In the genomic region with DNA sequence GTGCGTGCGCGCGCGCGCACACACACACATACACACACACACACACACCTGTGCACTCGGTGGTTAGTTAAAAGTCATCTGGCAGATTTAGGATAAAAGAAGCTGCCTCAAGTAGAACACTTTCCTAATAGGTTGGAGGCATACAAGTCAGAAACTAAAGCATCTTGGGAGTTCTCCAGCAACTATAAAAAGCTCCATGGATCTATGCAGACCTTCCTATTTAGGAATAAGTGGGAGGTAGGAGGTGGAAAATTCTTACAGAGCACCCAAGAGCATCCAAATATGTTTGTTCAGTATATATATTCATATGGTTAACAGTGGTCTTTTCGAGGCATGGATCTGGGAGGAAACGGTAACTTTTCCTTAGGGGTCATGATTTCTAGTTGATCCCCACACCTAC, we compare ENCODE assay signal across 21 mouse cellular contexts. TPM values are rescaled to one million over a fixed set of nuclear protein-coding genes. Genes with fewer than 3 reads are reported as not detected.
DNase-seq lines count a peak whose midpoint lies in the region; ATAC-seq and TF ChIP-seq lines count a peak whose summit lies in the region.
"Had no signal": no experiment of that assay in that cellular context is flagged by ENCODE, and none has a peak within 500 bp of the region (broad histone marks: within the 10 kb centered on the region; RNA-seq: fewer than 3 reads in every experiment).

No protein-coding gene starts in this region.

- 93% methylated on average over 9 of the region's 9 CpGs for WGBS in intestine, embryonic 15.5 days
- WGBS in lung, postnatal 0 days, result 97% methylated on average over 9 of the region's 9 CpGs

- no peak for TF ChIP-seq CTCF in gastrocnemius, adult 2 months (IDR thresholded peaks at IDR 0.05)
- no peak for TF ChIP-seq CTCF in cortical plate, adult 2 months (IDR thresholded peaks at IDR 0.05; ENCODE audit: extremely low read depth, insufficient read depth, low read length)
- no peak for TF ChIP-seq CTCF in lung, postnatal 0 days (IDR thresholded peaks at IDR 0.05)

- no peak overlapping the region for H3K4me2 ChIP-seq in intestine, embryonic 15.5 days (replicated peaks)
- H3K4me2 ChIP-seq in lung, postnatal 0 days (replicated peaks; ENCODE audit: low read depth, low read length), result no peak overlapping the region
- H3K4me2 ChIP-seq: embryonic facial prominence, embryonic 13.5 days; embryonic facial prominence, embryonic 15.5 days; forebrain, embryonic 12.5 days had no signal

- no peaks in the 10 kb centered on the region for H3K9me3 ChIP-seq in intestine, embryonic 15.5 days
- H3K9me3 ChIP-seq in lung, postnatal 0 days (ENCODE audit: low read length), result no peaks in the 10 kb centered on the region
- H3K9me3 ChIP-seq: embryonic facial prominence, embryonic 13.5 days; embryonic facial prominence, embryonic 15.5 days; forebrain, embryonic 10.5 days; forebrain, embryonic 12.5 days had no signal

- H3K36me3 ChIP-seq in intestine, embryonic 15.5 days, result no peaks in the 10 kb centered on the region
- H3K36me3 ChIP-seq in lung, postnatal 0 days (ENCODE audit: insufficient read depth, low read length), result no peaks in the 10 kb centered on the region
- H3K36me3 ChIP-seq: embryonic facial prominence, embryonic 13.5 days; embryonic facial prominence, embryonic 15.5 days; forebrain, embryonic 10.5 days; forebrain, embryonic 12.5 days had no signal

- no peak for DNase-seq in gastrocnemius, adult 2 months
- DNase-seq in gastrocnemius, postnatal 36 days, result no peak
- DNase-seq in lung, postnatal 0 days (ENCODE audit: low spot score), result no peak
- DNase-seq: adrenal gland, adult 2 months; adrenal gland, postnatal 10 days; adrenal gland, postnatal 25 days; cerebellum, adult 11-12 months; cerebellum, adult 2 months; cerebellum, adult 9-10 months; cerebellum, postnatal 10 days; cerebellum, postnatal 25 days; embryo, embryonic 11 days had no signal

- no peak for TF ChIP-seq EP300 in lung, postnatal 0 days (IDR thresholded peaks at IDR 0.05)

- H3K27me3 ChIP-seq in intestine, embryonic 15.5 days (replicated peaks), result no peaks in the 10 kb centered on the region
- H3K27me3 ChIP-seq in lung, postnatal 0 days (replicated peaks; ENCODE audit: insufficient read depth, low read length), result no peaks in the 10 kb centered on the region
- H3K27me3 ChIP-seq: embryonic facial prominence, embryonic 13.5 days; embryonic facial prominence, embryonic 15.5 days; forebrain, embryonic 12.5 days had no signal

- no peak for ATAC-seq in intestine, embryonic 15.5 days
- no peak for ATAC-seq in lung, postnatal 0 days
- ATAC-seq: forebrain, embryonic 14.5 days; forebrain, embryonic 16.5 days had no signal

- no peak overlapping the region for H3K4me3 ChIP-seq in gastrocnemius, adult 2 months
- H3K4me3 ChIP-seq in cortical plate, adult 2 months (ENCODE audit: insufficient read depth, low read length), result no peak overlapping the region
- no peak overlapping the region for H3K4me3 ChIP-seq in intestine, embryonic 15.5 days (replicated peaks)
- no peak overlapping the region for H3K4me3 ChIP-seq in lung, postnatal 0 days (ENCODE audit: low read depth, low read length)
- H3K4me3 ChIP-seq: embryonic facial prominence, embryonic 13.5 days; embryonic facial prominence, embryonic 15.5 days; erythroblast, embryonic 14.5 days; forebrain, embryonic 10.5 days; forebrain, embryonic 12.5 days had no signal

- no peak overlapping the region for H3K9ac ChIP-seq in intestine, embryonic 15.5 days
- no peak overlapping the region for H3K9ac ChIP-seq in lung, postnatal 0 days (replicated peaks; ENCODE audit: low read depth)
- H3K9ac ChIP-seq: embryonic facial prominence, embryonic 13.5 days; embryonic facial prominence, embryonic 15.5 days; forebrain, embryonic 12.5 days had no signal

- H3K27ac ChIP-seq in gastrocnemius, adult 2 months, result peak overlapping the region; percentile 25
- peak overlapping the region; percentile 64; the same call in 1 of the 2 replicates for H3K27ac ChIP-seq in cortical plate, adult 2 months (ENCODE audit: insufficient read depth, low read length)
- no peak overlapping the region for H3K27ac ChIP-seq in intestine, embryonic 15.5 days
- H3K27ac ChIP-seq in lung, postnatal 0 days (ENCODE audit: low read length), result no peak overlapping the region
- H3K27ac ChIP-seq: embryonic facial prominence, embryonic 13.5 days; embryonic facial prominence, embryonic 15.5 days; forebrain, embryonic 10.5 days; forebrain, embryonic 12.5 days had no signal

- H3K4me1 ChIP-seq in cortical plate, adult 2 months (ENCODE audit: control insufficient read depth, insufficient read depth, low read length), result peaks cover 2% of the 10 kb centered on the region
- H3K4me1 ChIP-seq in intestine, embryonic 15.5 days (replicated peaks), result peaks cover 11% of the 10 kb centered on the region; the same call in 1 of the 2 replicates
- no peaks in the 10 kb centered on the region; the same call in 1 of the 2 replicates for H3K4me1 ChIP-seq in lung, postnatal 0 days (ENCODE audit: insufficient read depth, low read depth, low read length)
- H3K4me1 ChIP-seq: embryonic facial prominence, embryonic 13.5 days; forebrain, embryonic 12.5 days had no signal

- intact Hi-C loops in gastrocnemius, adult 2 months (cut with DNase I), result no loop called here
- intact Hi-C loops in gastrocnemius, postnatal 36 days (cut with DNase I), result no loop called here

- no peak for TF ChIP-seq POLR2A in cortical plate, adult 2 months (IDR thresholded peaks at IDR 0.05; ENCODE audit: extremely low read depth, insufficient read depth, low read length)

RNA-seq across cellular contexts. Expression of a gene that starts 13.5 kb away (rescaled TPM):
- 10 to 100 TPM in 1 of 2 experiments, 1 to 10 TPM in 1; 8.2 to 10.4 TPM for total RNA-seq in gastrocnemius, adult 2 months (2021)
- 1 to 10 TPM; 8.9 to 9.5 TPM for total RNA-seq in gastrocnemius, postnatal 36 days (2021)
- 44.0 and 46.5 TPM in 2 replicates for polyA plus RNA-seq in cortical plate, adult 2 months (2012; rRNA removed)
- polyA plus RNA-seq in intestine, embryonic 15.5 days (2015; fragmentation: Nextera tagmentation; extraction: Ambion mirVana), result 61.5 and 63.1 TPM in 2 replicates
- 46.6 and 47.5 TPM in 2 replicates for polyA plus RNA-seq in lung, postnatal 0 days (2015; fragmentation: Nextera tagmentation; extraction: Ambion mirVana)

RNA-seq across cellular contexts. Expression of a gene that starts 29.7 kb away (rescaled TPM):
- total RNA-seq in gastrocnemius, adult 2 months (2021), result 10 to 100 TPM; 94.4 to 98.0 TPM
- total RNA-seq in gastrocnemius, postnatal 36 days (2021), result 10 to 100 TPM; 78.6 to 82.9 TPM
- polyA plus RNA-seq in cortical plate, adult 2 months (2012; rRNA removed), result 41.2 and 41.3 TPM in 2 replicates
- 8.1 and 8.7 TPM in 2 replicates for polyA plus RNA-seq in intestine, embryonic 15.5 days (2015; fragmentation: Nextera tagmentation; extraction: Ambion mirVana)
- 7.7 and 8.0 TPM in 2 replicates for polyA plus RNA-seq in lung, postnatal 0 days (2015; fragmentation: Nextera tagmentation; extraction: Ambion mirVana)

Comparison
In these comparisons a context has a peak if more than half of its experiments do, and no peak if none do; other contexts are left out.
1. H3K27ac ChIP-seq: peak in gastrocnemius, adult 2 months (single experiment) and cortical plate, adult 2 months (single experiment); none in intestine, embryonic 15.5 days (single experiment) and lung, postnatal 0 days (single experiment).